Mouse (Mus musculus) kidney, embryonic 16.5 days (tissue): ENCODE measurements around the gene Gm9745. TPM values are rescaled to one million over a fixed set of nuclear protein-coding genes. Genes with fewer than 3 reads are reported as not detected.
"Not testable (repeated sequence)": the region's sequence is repeated elsewhere in the genome, so short reads cannot be mapped to it uniquely, and the experiment has no call there.

Experiments
- ATAC-seq: fragments of 200-750 bp; cut with Nextera tagmentation; 2 replicates; pipeline ENCODE4 v1.8.0; 2017; ENCODE audit warnings: moderate TSS enrichment; ENCODE audit not compliant: low FRiP score, low TSS enrichment
- H3K27ac ChIP-seq: fragments of 300-500 bp; sonication (generic); 2 replicates; pipeline ENCODE4 v1.5.1; 2014; ENCODE audit warnings: low read length
- H3K27me3 ChIP-seq: fragments of 300-500 bp; sonication (generic); 2 replicates; pipeline ENCODE4 v1.6.1; 2014; ENCODE audit warnings: low read length, control low read depth, mixed read lengths; ENCODE audit not compliant: insufficient read depth
- H3K36me3 ChIP-seq: fragments of 300-500 bp; sonication (generic); 2 replicates; pipeline ENCODE4 v1.6.1; 2014; ENCODE audit warnings: low read length, control low read depth, mixed read lengths; ENCODE audit not compliant: insufficient read depth
- H3K4me1 ChIP-seq: fragments of 300-500 bp; sonication (generic); 2 replicates; pipeline ENCODE4 v1.6.1; 2014; ENCODE audit warnings: low read length, control low read depth, mixed read lengths; ENCODE audit not compliant: insufficient read depth
- H3K4me2 ChIP-seq: fragments of 300-500 bp; sonication (generic); replicated peaks from 2 replicates; pipeline ENCODE4 v1.6.1; 2014; ENCODE audit warnings: low read depth, low read length
- H3K4me3 ChIP-seq: fragments of 300-500 bp; sonication (generic); 2 replicates; pipeline ENCODE4 v1.5.1; 2014; ENCODE audit warnings: mild to moderate bottlenecking, low read length
- H3K9ac ChIP-seq: fragments of 300-500 bp; sonication (generic); replicated peaks from 2 replicates; pipeline ENCODE4 v1.6.1; 2014; ENCODE audit warnings: low read length
- H3K9me3 ChIP-seq: fragments of 300-500 bp; sonication (generic); 2 replicates; pipeline ENCODE4 v1.6.1; 2016; ENCODE audit warnings: low read length, control low read depth
- WGBS: fragments of 180-500 bp; shearing (Covaris S2); extraction: QIAGEN DNeasy Blood & Tissue Kit; methylation state at CpG from one replicate; pipeline ENCODE4 v1.1.7; 2014; 5-methylcytosine and 5-hydroxymethylcytosine counted together
- polyA plus RNA-seq: library from polyadenylated mRNA; unstranded; fragments of >200 nt; fragmentation: Nextera tagmentation; extraction: Ambion mirVana; gene quantifications from 2 replicates; pipeline ENCODE4 v1.2.1, GENCODE M21; 2015

Gm9745 gene
- not detected in 2 replicates for polyA plus RNA-seq

DNA sequence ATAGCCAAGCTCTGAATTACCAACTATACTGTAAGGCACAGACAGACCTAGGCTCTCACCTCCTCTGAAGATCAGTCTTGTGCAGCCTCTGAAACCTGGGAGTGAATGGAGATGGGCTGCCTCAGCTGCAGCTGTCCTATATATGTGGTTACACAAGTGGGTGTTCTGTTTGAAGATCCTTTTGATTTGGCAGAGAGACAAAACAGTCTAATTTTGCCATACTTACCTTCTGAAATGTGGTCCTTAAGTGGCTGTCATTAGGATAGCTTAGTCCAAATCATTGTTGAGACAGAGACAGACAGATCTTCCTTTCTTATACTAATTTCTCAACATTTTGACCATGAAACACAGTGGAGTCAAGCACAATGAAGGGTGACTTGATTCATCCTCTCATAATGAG, at the start of gene Gm9745:
TSS of gene Gm9745 (minus strand) at position 101 of the 400 bp plus-strand sequence.
- H3K36me3 ChIP-seq: not testable (repeated sequence)

GRCm38 (mm10) chr13:8997221-8997620, 49.2 kb upstream of the Gm9745 start:
- 81% methylated on average over 5 of the region's 5 CpGs for WGBS
- not testable (repeated sequence) for H3K27me3 ChIP-seq, H3K4me2 ChIP-seq, H3K4me3 ChIP-seq, H3K36me3 ChIP-seq, H3K9me3 ChIP-seq, H3K4me1 ChIP-seq, H3K9ac ChIP-seq, ATAC-seq, H3K27ac ChIP-seq

More for the DNA sequence above, at the start of gene Gm9745:
- not testable (repeated sequence) for H3K4me3 ChIP-seq, ATAC-seq, H3K27me3 ChIP-seq, H3K4me2 ChIP-seq, H3K9me3 ChIP-seq, H3K27ac ChIP-seq, H3K9ac ChIP-seq, H3K4me1 ChIP-seq

DNA sequence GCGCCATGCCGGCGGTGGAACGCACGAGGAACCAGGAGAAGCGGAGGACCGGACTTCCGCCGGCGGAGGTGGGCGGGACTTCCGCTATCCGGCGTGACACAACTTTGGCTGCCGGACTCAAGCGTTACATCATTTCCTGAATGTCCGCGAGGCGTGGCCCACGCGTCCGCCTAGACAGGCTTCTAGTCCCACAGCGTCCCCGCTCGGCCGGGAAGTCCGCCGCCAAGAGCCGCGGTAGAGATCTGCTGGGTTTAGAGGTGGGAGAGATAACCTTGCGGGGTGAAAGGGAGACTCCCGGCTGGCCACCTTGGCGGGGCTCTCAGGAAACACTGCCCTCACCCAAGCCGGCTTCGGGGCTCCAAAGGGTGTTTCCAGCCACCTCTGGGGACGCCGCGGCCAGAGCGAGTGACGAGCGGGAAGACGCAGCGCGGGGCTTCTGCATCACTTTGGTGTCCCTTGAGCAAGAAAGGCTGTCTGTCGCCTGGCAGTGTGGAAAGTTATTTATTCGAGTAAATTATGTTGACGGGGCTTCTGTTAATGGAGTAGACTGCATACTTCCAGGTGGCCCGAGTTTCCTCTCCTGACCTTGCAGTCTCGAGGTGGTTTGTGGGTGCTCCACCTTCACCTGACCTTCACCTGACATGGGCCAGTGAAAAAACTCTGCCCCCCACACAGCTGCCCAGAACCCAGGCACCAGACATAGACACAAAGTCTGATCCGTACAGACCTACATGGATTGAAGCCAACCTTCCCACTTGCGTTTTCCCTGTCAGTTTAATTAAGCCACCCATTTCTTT, 48.2 kb upstream of the Gm9745 start, which contains the start of gene Gtpbp4:
TSS of gene Gtpbp4 (minus strand) at position 94 of the 797 bp plus-strand sequence.
- peak within 1 kb of the TSS; percentile 74 for H3K4me2 ChIP-seq
- H3K36me3 ChIP-seq: peaks cover 2% of the 10 kb centered on the region
- H3K4me3 ChIP-seq: peak within 1 kb of the TSS; percentile 89
- H3K9ac ChIP-seq: peak within 1 kb of the TSS; percentile 88
- peak; percentile 99 for ATAC-seq
- peaks cover 8% of the 10 kb centered on the region for H3K4me1 ChIP-seq
- H3K27ac ChIP-seq: peak within 1 kb of the TSS; percentile 84
- no peaks in the 10 kb centered on the region for H3K9me3 ChIP-seq
- WGBS: under 1% methylated on average over 51 of the region's 51 CpGs
- no peaks in the 10 kb centered on the region for H3K27me3 ChIP-seq

GRCm38 (mm10) chr13:8995159-8995989, 47.3 kb upstream of the Gm9745 start:
- H3K27ac ChIP-seq: peak overlapping the region; percentile 34
- H3K36me3 ChIP-seq: peaks cover 9% of the 10 kb centered on the region
- no peaks in the 10 kb centered on the region for H3K27me3 ChIP-seq
- peak overlapping the region; percentile 74 for H3K4me2 ChIP-seq
- peak overlapping the region; percentile 84 for H3K9ac ChIP-seq
- H3K4me1 ChIP-seq: peaks cover 8% of the 10 kb centered on the region
- WGBS: 2% methylated on average over 33 of the region's 33 CpGs
- peak; percentile 58 for ATAC-seq
- peak overlapping the region; percentile 89 for H3K4me3 ChIP-seq
- no peaks in the 10 kb centered on the region for H3K9me3 ChIP-seq

- Histone ChIP-seq H3K4me3 (no peak overlapping the region), H3K4me1 (peaks cover 8% of the 10 kb centered on the region), H3K36me3 (peaks cover 36% of the 10 kb centered on the region), H3K4me2 (no peak overlapping the region), H3K9me3 (no peaks in the 10 kb centered on the region), H3K9ac (no peak overlapping the region), H3K27me3 (no peaks in the 10 kb centered on the region), H3K27ac (no peak overlapping the region)
- ATAC-seq: no peak
- 93% methylated on average over 6 of the region's 6 CpGs for WGBS
Measured at GRCm38 (mm10) chr13:8992231-8992630, 44.2 kb upstream of the Gm9745 start.

- no peaks in the 10 kb centered on the region for H3K4me1 ChIP-seq
- no peaks in the 10 kb centered on the region for H3K27me3 ChIP-seq
- no peak for ATAC-seq
- H3K4me2 ChIP-seq: no peak overlapping the region
- no peaks in the 10 kb centered on the region for H3K9me3 ChIP-seq
- peaks cover 73% of the 10 kb centered on the region for H3K36me3 ChIP-seq
- no peak overlapping the region for H3K9ac ChIP-seq
- H3K27ac ChIP-seq: no peak overlapping the region
- whole genome bisulfite sequencing: 97% methylated on average over 3 of the region's 3 CpGs
- no peak overlapping the region for H3K4me3 ChIP-seq
Measured at GRCm38 (mm10) chr13:8972972-8973371, 24.9 kb upstream of the Gm9745 start.

- Histone ChIP-seq H3K4me3 (no peak overlapping the region), H3K36me3 (peaks cover 71% of the 10 kb centered on the region), H3K9me3 (no peaks in the 10 kb centered on the region), H3K27ac (no peak overlapping the region), H3K4me1 (no peaks in the 10 kb centered on the region), H3K4me2 (no peak overlapping the region), H3K9ac (no peak overlapping the region), H3K27me3 (no peaks in the 10 kb centered on the region)
- ATAC-seq: no peak
Measured at GRCm38 (mm10) chr13:8972369-8972768, 24.3 kb upstream of the Gm9745 start.

DNA sequence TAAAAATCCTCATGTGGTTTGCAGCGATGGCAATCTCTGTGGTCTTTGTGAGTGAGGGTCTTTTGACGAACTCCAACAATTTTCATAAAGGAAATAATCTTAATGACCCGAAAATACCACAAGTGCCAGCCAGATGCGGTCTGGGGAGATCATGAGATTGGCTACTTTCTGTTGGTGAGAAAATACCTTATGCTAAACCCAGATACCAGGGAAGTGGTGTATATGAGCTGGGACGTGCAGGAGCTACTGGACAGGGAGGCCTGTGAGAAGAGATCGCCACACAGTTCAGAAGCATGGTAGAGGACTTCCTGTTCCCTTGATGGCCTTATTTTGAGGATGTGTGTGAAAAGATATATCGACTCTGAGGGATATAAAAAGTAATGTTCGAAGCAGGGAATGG, 19.7 kb upstream of the Gm9745 start:
- Histone ChIP-seq H3K4me1 (no peaks in the 10 kb centered on the region), H3K9ac (no peak overlapping the region), H3K4me2 (no peak overlapping the region), H3K27ac (no peak overlapping the region), H3K27me3 (no peaks in the 10 kb centered on the region), H3K9me3 (no peaks in the 10 kb centered on the region), H3K4me3 (no peak overlapping the region), H3K36me3 (peaks cover 30% of the 10 kb centered on the region)
- WGBS: 92% methylated on average over 8 of the region's 8 CpGs
- no peak for ATAC-seq

DNA sequence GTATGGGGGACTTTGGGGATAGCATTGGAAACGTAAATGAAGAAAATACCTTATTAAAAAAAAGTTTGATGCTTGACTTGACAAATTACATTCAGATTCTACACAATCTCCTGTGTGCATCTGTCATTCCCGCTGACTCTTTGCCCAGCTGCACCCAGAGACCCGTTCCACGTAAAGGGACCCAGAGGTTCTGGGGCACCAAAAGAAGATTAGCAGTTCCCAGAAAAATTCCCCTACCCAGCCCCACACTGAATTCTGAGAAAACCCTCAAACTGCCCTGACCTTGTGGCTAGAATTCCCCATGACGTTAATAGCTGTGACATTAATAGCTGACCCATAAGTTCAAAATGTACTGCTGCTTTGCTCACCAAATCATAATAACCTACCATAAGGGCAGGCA, 17.2 kb upstream of the Gm9745 start:
- Histone ChIP-seq H3K4me3 (no peak overlapping the region), H3K4me2 (no peak overlapping the region), H3K9ac (no peak overlapping the region), H3K4me1 (no peaks in the 10 kb centered on the region), H3K27ac (no peak overlapping the region), H3K27me3 (no peaks in the 10 kb centered on the region), H3K9me3 (no peaks in the 10 kb centered on the region), H3K36me3 (peaks cover 18% of the 10 kb centered on the region)
- no peak for ATAC-seq
- 87% methylated on average over 5 of the region's 5 CpGs for WGBS

DNA sequence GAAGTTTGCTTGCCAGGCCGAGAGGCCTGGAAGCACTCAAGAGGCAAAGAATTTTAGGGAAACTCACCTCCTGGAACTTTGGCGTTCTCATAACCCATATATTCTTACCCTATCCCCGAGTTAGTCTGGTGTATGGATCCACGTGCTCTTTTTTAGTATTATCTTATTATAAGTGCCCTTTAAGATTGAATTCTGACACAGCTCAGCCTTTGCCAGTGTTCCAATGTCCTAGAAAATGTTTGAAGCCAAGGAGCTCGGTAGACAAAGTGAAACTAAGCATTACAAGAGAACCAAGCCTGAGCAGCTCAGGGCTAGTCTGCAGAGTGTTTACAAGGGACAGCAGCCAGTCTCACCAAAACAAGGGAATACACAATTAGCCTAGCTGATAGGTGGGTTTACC, 14.2 kb upstream of the Gm9745 start:
- not testable (repeated sequence) for ATAC-seq, H3K9me3 ChIP-seq, H3K4me3 ChIP-seq, H3K9ac ChIP-seq, H3K4me2 ChIP-seq, H3K27me3 ChIP-seq, H3K27ac ChIP-seq, H3K4me1 ChIP-seq, H3K36me3 ChIP-seq
- 43% methylated on average over 5 of the region's 5 CpGs for WGBS
